Mouse (Mus musculus): ENCODE data around the gene Vgll2. TPM values are rescaled to one million over a fixed set of nuclear protein-coding genes. Genes with fewer than 3 reads are reported as not detected.
A peak's percentile ranks its signal among the peaks of the same experiment; 100 is the strongest.

Vgll2 gene
- polyA plus RNA-seq, 2 experiments: 0.03 TPM; not detected in 1

DNA sequence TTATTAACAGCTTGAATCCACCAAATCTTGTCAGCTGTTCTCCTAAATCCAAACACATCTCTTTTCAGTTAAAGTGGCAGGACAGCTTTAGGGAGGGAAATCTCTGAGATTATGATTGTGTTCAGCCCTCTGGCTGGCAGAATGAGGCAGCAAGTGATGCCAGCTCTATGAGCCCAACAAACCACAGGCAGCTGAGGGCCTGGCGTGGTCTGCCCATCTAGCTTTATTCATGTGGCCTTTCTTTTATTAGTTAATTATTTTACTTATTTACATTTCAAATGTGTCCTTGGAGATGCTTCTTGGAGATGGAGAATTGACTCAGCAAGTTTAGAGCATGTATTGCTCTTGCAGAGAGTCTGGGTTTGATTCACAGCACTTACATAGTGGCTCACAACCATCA, 3.8 kb upstream of the Vgll2 start:
- H3K4me3 ChIP-seq (ENCODE audit: insufficient read depth in 1 of 2, low read depth in 2 of 2, low read length in 2 of 2): no peak overlapping the region
- ATAC-seq (ENCODE audit: insufficient read depth) (no peak), DNase-seq (ENCODE audit: low read depth in 3 of 3, low spot score in 3 of 3) (no peak)
- no peak overlapping the region for H3K4me2 ChIP-seq (ENCODE audit: low read depth)
- WGBS (ENCODE audit: insufficient replicate concordance): 37% methylated on average over 1 of the region's 1 CpGs
- H3K27ac ChIP-seq: no peak overlapping the region
- H3K9me3 ChIP-seq (ENCODE audit: control insufficient read depth, low read length): no peaks in the 10 kb centered on the region
- H3K27me3 ChIP-seq (ENCODE audit: control insufficient read depth, insufficient read depth, low read length): peaks cover 31% of the 10 kb centered on the region
- no peak for TF ChIP-seq EP300 (IDR thresholded peaks at IDR 0.05; ENCODE audit: low read depth)
- no peak for TF ChIP-seq CTCF (IDR thresholded peaks at IDR 0.05; ENCODE audit: low read depth)
- no peaks in the 10 kb centered on the region for H3K4me1 ChIP-seq (replicated peaks; ENCODE audit: control insufficient read depth in 2 of 2, insufficient read depth in 2 of 2, low read length in 1 of 2)
- H3K9ac ChIP-seq (replicated peaks): no peak overlapping the region
- H3K36me3 ChIP-seq (replicated peaks; ENCODE audit: control insufficient read depth, insufficient read depth, low read depth): no peaks in the 10 kb centered on the region

DNA sequence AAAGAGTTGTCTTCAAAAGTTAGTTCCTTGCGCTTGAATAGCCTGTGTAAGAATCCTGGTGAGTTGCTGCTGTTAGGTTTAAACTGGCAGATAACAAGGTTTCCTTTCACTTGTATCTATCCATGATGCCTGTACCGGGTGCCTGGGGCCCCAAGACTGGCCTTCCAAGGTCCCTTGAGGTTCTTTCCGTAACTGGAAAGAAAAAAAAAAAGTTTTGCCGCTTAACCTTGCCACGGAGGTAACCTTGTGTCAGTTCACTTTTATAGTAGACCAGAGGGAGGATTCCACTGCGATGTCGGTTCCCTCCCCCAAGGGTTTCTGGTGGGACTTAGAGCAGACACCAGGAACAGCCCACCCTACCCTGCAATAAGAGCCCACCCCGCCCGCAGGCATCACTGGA, 1.1 kb upstream of the Vgll2 start:
- 2% methylated on average over 9 of the region's 9 CpGs for WGBS (ENCODE audit: insufficient replicate concordance)
- Histone ChIP-seq H3K4me2 (ENCODE audit: low read depth) (no peak overlapping the region), H3K4me3 (ENCODE audit: insufficient read depth in 1 of 2, low read depth in 2 of 2, low read length in 2 of 2) (no peak overlapping the region), H3K4me1 (replicated peaks; ENCODE audit: control insufficient read depth in 2 of 2, insufficient read depth in 2 of 2, low read length in 1 of 2) (no peaks in the 10 kb centered on the region), H3K9ac (replicated peaks) (no peak overlapping the region), H3K9me3 (ENCODE audit: control insufficient read depth, low read length) (no peaks in the 10 kb centered on the region), H3K36me3 (replicated peaks; ENCODE audit: control insufficient read depth, insufficient read depth, low read depth) (no peaks in the 10 kb centered on the region), H3K27me3 (ENCODE audit: control insufficient read depth, insufficient read depth, low read length) (peaks cover 57% of the 10 kb centered on the region), H3K27ac (no peak overlapping the region)
- no peak for DNase-seq (ENCODE audit: low read depth in 3 of 3, low spot score in 3 of 3)
- ATAC-seq (ENCODE audit: insufficient read depth): no peak
- no peak for TF ChIP-seq EP300 (IDR thresholded peaks at IDR 0.05; ENCODE audit: low read depth)
- TF ChIP-seq CTCF (IDR thresholded peaks at IDR 0.05; ENCODE audit: low read depth): no peak

GRCm38 (mm10) chr10:52021736-52022394, 437 bp upstream of the Vgll2 start:
- 3% methylated on average over 15 of the region's 15 CpGs for WGBS (ENCODE audit: insufficient replicate concordance)

DNA sequence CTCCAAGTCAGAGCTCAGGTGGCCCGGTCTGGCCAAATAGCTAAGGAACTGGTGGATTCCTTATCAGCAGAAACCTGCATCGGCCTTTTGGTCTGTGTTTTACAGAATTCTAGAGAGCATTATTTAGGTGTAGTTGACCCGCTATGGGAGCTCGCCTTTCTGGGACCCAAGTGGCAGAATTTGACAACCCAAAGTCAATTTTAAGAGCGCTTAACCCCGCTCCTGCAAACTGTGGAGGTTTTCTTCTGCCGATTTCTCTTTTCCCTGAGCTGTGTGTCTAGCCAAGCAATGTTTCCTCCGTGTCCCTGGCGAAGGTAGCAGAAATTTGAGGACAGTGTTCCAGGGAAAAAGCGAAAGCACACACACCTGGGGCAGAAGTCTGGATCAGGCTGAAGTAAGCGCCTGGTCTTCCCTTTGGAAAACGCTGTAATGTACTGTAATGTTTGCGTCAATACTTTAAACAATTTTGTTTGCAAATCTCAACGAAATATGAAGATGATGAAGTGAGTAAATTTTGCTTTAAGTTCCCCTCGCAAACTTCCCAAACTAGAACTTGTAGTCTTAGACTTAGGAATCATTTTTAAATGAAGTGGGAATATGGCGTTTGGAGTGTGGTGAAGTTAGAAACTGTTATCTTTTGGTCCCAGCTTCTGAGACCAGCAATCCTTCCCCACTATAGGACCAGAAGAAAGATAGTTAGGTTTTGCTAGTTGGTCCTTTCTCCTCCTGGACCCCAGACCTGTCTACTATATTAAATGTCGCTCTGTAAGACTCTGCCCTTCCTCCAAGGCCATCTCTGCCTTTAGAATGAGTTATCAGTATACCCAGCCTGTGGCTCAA, 1.1 kb downstream of the Vgll2 start:
- no peaks in the 10 kb centered on the region for H3K4me1 ChIP-seq (replicated peaks; ENCODE audit: control insufficient read depth in 2 of 2, insufficient read depth in 2 of 2, low read length in 1 of 2)
- H3K27me3 ChIP-seq (ENCODE audit: control insufficient read depth, insufficient read depth, low read length): peaks cover 77% of the 10 kb centered on the region
- whole genome bisulfite sequencing (ENCODE audit: insufficient replicate concordance): 1% methylated on average over 17 of the region's 17 CpGs
- no peaks in the 10 kb centered on the region for H3K36me3 ChIP-seq (replicated peaks; ENCODE audit: control insufficient read depth, insufficient read depth, low read depth)
- H3K9ac ChIP-seq (replicated peaks): no peak overlapping the region
- TF ChIP-seq CTCF (IDR thresholded peaks at IDR 0.05; ENCODE audit: low read depth) (no peak), EP300 (IDR thresholded peaks at IDR 0.05; ENCODE audit: low read depth) (no peak)
- no peak overlapping the region for H3K4me3 ChIP-seq (ENCODE audit: insufficient read depth in 1 of 2, low read depth in 2 of 2, low read length in 2 of 2)
- H3K27ac ChIP-seq: no peak overlapping the region
- ATAC-seq (ENCODE audit: insufficient read depth): no peak
- no peak for DNase-seq (ENCODE audit: low read depth in 3 of 3, low spot score in 3 of 3)
- no peaks in the 10 kb centered on the region for H3K9me3 ChIP-seq (ENCODE audit: control insufficient read depth, low read length)
- peak overlapping the region; percentile 11; the same call in 1 of the 2 replicates for H3K4me2 ChIP-seq (ENCODE audit: low read depth)

More at GRCm38 (mm10) chr10:52021736-52022394, 437 bp upstream of the Vgll2 start:
- Histone ChIP-seq H3K9me3 (ENCODE audit: control insufficient read depth, low read length) (no peaks in the 10 kb centered on the region), H3K27ac (no peak overlapping the region), H3K4me1 (replicated peaks; ENCODE audit: control insufficient read depth in 2 of 2, insufficient read depth in 2 of 2, low read length in 1 of 2) (no peaks in the 10 kb centered on the region), H3K4me3 (ENCODE audit: insufficient read depth in 1 of 2, low read depth in 2 of 2, low read length in 2 of 2) (no peak overlapping the region), H3K27me3 (ENCODE audit: control insufficient read depth, insufficient read depth, low read length) (peaks cover 61% of the 10 kb centered on the region), H3K9ac (replicated peaks) (no peak overlapping the region), H3K4me2 (ENCODE audit: low read depth) (no peak overlapping the region; the same call in 1 of the 2 replicates), H3K36me3 (replicated peaks; ENCODE audit: control insufficient read depth, insufficient read depth, low read depth) (no peaks in the 10 kb centered on the region)
- DNase-seq (ENCODE audit: low read depth in 3 of 3, low spot score in 3 of 3) (no peak), ATAC-seq (ENCODE audit: insufficient read depth) (no peak)
- no peak for TF ChIP-seq EP300 (IDR thresholded peaks at IDR 0.05; ENCODE audit: low read depth)

DNA sequence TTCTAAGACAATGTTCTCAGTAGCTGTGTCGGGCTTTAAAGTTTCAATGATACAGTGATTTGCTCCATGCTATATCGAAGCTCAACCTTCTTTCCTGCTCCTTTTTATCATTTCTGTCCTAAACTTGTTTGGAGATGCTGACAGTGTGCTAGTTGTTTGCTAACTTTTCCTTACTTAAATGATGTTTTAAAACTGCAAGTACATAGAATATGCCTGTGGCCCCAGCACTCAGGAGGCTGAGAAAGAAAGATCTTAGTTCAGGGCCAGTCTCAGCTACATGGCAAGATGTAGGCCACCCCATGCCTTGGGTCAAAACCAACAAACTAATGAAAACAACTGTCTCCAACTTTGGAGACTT, 1.7 kb downstream of the Vgll2 start:
- no peak overlapping the region for H3K27ac ChIP-seq
- DNase-seq (ENCODE audit: low read depth in 3 of 3, low spot score in 3 of 3) (no peak), ATAC-seq (ENCODE audit: insufficient read depth) (no peak)
- no peaks in the 10 kb centered on the region for H3K36me3 ChIP-seq (replicated peaks; ENCODE audit: control insufficient read depth, insufficient read depth, low read depth)
- TF ChIP-seq CTCF (IDR thresholded peaks at IDR 0.05; ENCODE audit: low read depth) (no peak), EP300 (IDR thresholded peaks at IDR 0.05; ENCODE audit: low read depth) (no peak)
- H3K27me3 ChIP-seq (ENCODE audit: control insufficient read depth, insufficient read depth, low read length): peaks cover 81% of the 10 kb centered on the region
- H3K9ac ChIP-seq (replicated peaks): no peak overlapping the region
- no peaks in the 10 kb centered on the region for H3K9me3 ChIP-seq (ENCODE audit: control insufficient read depth, low read length)
- no peak overlapping the region for H3K4me3 ChIP-seq (ENCODE audit: insufficient read depth in 1 of 2, low read depth in 2 of 2, low read length in 2 of 2)
- H3K4me1 ChIP-seq (replicated peaks; ENCODE audit: control insufficient read depth in 2 of 2, insufficient read depth in 2 of 2, low read length in 1 of 2): no peaks in the 10 kb centered on the region
- no peak overlapping the region for H3K4me2 ChIP-seq (ENCODE audit: low read depth)
- 9% methylated on average over 2 of the region's 2 CpGs for WGBS (ENCODE audit: insufficient replicate concordance)

All from liver, embryonic 14.5 days (tissue).